In the genomic region with DNA sequence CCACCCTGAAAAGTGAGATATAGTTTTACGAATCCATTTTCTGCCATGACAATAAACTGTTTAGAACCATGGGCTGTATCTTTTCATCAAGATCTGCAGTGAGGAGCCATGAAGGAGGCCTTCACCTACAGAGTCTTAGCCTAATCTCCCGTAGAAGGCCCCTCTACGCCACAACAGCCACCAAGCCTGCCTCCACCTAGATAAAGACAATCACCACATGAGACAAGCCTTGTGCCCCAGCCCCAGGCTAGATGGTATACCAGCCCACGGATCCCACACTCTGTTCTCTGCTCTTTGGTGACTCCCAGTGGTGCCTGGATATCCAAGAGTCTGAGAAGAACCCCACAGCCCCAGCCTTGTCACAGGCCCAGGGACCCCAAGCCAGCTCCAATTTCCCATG, we compare ENCODE assay signal across 33 mouse cellular contexts. TPM values are rescaled to one million over a fixed set of nuclear protein-coding genes. Genes with fewer than 3 reads are reported as not detected.
A peak's percentile ranks its signal among the peaks of the same experiment; 100 is the strongest.
DNase-seq lines count a peak whose midpoint lies in the region; ATAC-seq lines count a peak whose summit lies in the region.
"Had no signal": no experiment of that assay in that cellular context is flagged by ENCODE, and none has a peak within 500 bp of the region (broad histone marks: within the 10 kb centered on the region; RNA-seq: fewer than 3 reads in every experiment).

No protein-coding gene starts in this region.

- H3K9ac ChIP-seq in liver, embryonic 13.5 days = no peak overlapping the region
- no peak overlapping the region for H3K9ac ChIP-seq in hindbrain, embryonic 16.5 days (ENCODE audit: low read depth, low read length)
- H3K9ac ChIP-seq in midbrain, embryonic 15.5 days = no peak overlapping the region
- H3K9ac ChIP-seq: embryonic facial prominence, embryonic 12.5 days; heart, embryonic 13.5 days; intestine, embryonic 15.5 days; midbrain, embryonic 13.5 days had no signal

- H3K9me3 ChIP-seq in liver, embryonic 13.5 days (replicated peaks) = peaks cover 9% of the 10 kb centered on the region; the same call in 1 of the 2 replicates
- peaks cover 8% of the 10 kb centered on the region; the same call in 1 of the 2 replicates for H3K9me3 ChIP-seq in hindbrain, embryonic 16.5 days (ENCODE audit: control insufficient read depth, low read length)
- H3K9me3 ChIP-seq in midbrain, embryonic 15.5 days = no peaks in the 10 kb centered on the region
- H3K9me3 ChIP-seq: intestine, embryonic 15.5 days; midbrain, embryonic 13.5 days had no signal

- DNase-seq in testis, postnatal 10 days (ENCODE audit: low spot score) = peak; percentile 35
- DNase-seq in testis, postnatal 14 days (ENCODE audit: low spot score) = no peak
- DNase-seq in liver, embryonic 13.5 days = peak; percentile 35
- DNase-seq in gastrocnemius, postnatal 10 days = no peak
- DNase-seq: cerebellum, adult 11 months; cerebellum, adult 9-10 months; cerebellum, postnatal 36 days; embryo, embryonic 11 days; gastrocnemius, postnatal 36 days; heart, postnatal 10 days; kidney, adult 8-10 months; layer of hippocampus, postnatal 36 days; lung, postnatal 36 days; thymus, postnatal 14 days had no signal

- H3K4me1 ChIP-seq in liver, embryonic 13.5 days (replicated peaks) = peaks cover 13% of the 10 kb centered on the region
- H3K4me1 ChIP-seq in hindbrain, embryonic 16.5 days (ENCODE audit: control insufficient read depth, insufficient read depth, low read depth, low read length) = no peaks in the 10 kb centered on the region
- H3K4me1 ChIP-seq in midbrain, embryonic 15.5 days = no peaks in the 10 kb centered on the region
- H3K4me1 ChIP-seq: embryonic facial prominence, embryonic 12.5 days; intestine, embryonic 15.5 days; midbrain, embryonic 13.5 days had no signal

- 0 out of 2 replicates have a peak overlapping the region, but pooled peaks have one; percentile 47 for H3K27ac ChIP-seq in liver, embryonic 13.5 days
- H3K27ac ChIP-seq in hindbrain, embryonic 16.5 days (ENCODE audit: low read depth, low read length) = no peak overlapping the region
- no peak overlapping the region for H3K27ac ChIP-seq in midbrain, embryonic 15.5 days
- H3K27ac ChIP-seq: embryonic facial prominence, embryonic 12.5 days; heart, adult 2 months; heart, embryonic 13.5 days; hindbrain, postnatal 0 days; intestine, embryonic 15.5 days; kidney, postnatal 0 days; midbrain, embryonic 13.5 days had no signal

- no peak overlapping the region for H3K4me3 ChIP-seq in liver, embryonic 13.5 days (replicated peaks)
- H3K4me3 ChIP-seq in hindbrain, embryonic 16.5 days (ENCODE audit: low read length) = no peak overlapping the region
- no peak overlapping the region for H3K4me3 ChIP-seq in midbrain, embryonic 15.5 days
- H3K4me3 ChIP-seq: embryonic facial prominence, embryonic 12.5 days; heart, adult 2 months; heart, embryonic 13.5 days; intestine, embryonic 15.5 days; megakaryocyte, embryonic 14.5 days; midbrain, embryonic 13.5 days had no signal

- H3K27me3 ChIP-seq in liver, embryonic 13.5 days = no peaks in the 10 kb centered on the region
- H3K27me3 ChIP-seq in hindbrain, embryonic 16.5 days (replicated peaks; ENCODE audit: control insufficient read depth, insufficient read depth, low read length) = no peaks in the 10 kb centered on the region
- no peaks in the 10 kb centered on the region for H3K27me3 ChIP-seq in midbrain, embryonic 15.5 days (replicated peaks)
- H3K27me3 ChIP-seq: embryonic facial prominence, embryonic 12.5 days; heart, embryonic 13.5 days; intestine, embryonic 15.5 days; midbrain, embryonic 13.5 days had no signal

- H3K36me3 ChIP-seq in liver, embryonic 13.5 days = peaks cover 44% of the 10 kb centered on the region
- no peaks in the 10 kb centered on the region for H3K36me3 ChIP-seq in hindbrain, embryonic 16.5 days (ENCODE audit: control insufficient read depth, insufficient read depth, low read length)
- H3K36me3 ChIP-seq in midbrain, embryonic 15.5 days (replicated peaks) = no peaks in the 10 kb centered on the region
- H3K36me3 ChIP-seq: midbrain, embryonic 13.5 days had no signal

- 29% methylated on average over 4 of the region's 4 CpGs for WGBS in liver, embryonic 13.5 days (ENCODE audit: insufficient replicate concordance)
- WGBS in hindbrain, embryonic 16.5 days = 93% methylated on average over 4 of the region's 4 CpGs
- WGBS in midbrain, embryonic 15.5 days = 87% methylated on average over 4 of the region's 4 CpGs

- H3K4me2 ChIP-seq in liver, embryonic 13.5 days = no peak overlapping the region
- no peak overlapping the region for H3K4me2 ChIP-seq in hindbrain, embryonic 16.5 days (ENCODE audit: low read length)
- no peak overlapping the region for H3K4me2 ChIP-seq in midbrain, embryonic 15.5 days
- H3K4me2 ChIP-seq: embryonic facial prominence, embryonic 12.5 days; heart, embryonic 13.5 days; intestine, embryonic 15.5 days; midbrain, embryonic 13.5 days had no signal

- peak; percentile 92 for ATAC-seq in liver, embryonic 13.5 days (ENCODE audit: low read depth)
- peak; percentile 95 for ATAC-seq in megakaryocyte progenitor cell, adult 5-6 weeks (replicated peaks; ENCODE audit: poor library complexity)
- ATAC-seq in hindbrain, embryonic 16.5 days = no peak
- no peak for ATAC-seq in midbrain, embryonic 15.5 days (replicated peaks)
- ATAC-seq: forebrain, embryonic 14.5 days; hindbrain, postnatal 0 days; intestine, embryonic 15.5 days; midbrain, embryonic 13.5 days had no signal

RNA-seq across cellular contexts. Expression of a gene that starts 46.4 kb away (rescaled TPM):
- 13.8 and 17.4 TPM in 2 replicates for polyA plus RNA-seq in liver, embryonic 13.5 days (2015; fragmentation: Nextera tagmentation; extraction: Ambion mirVana)
- total RNA-seq in megakaryocyte progenitor cell, adult 5-6 weeks (2015) = 1.2 and 2.6 TPM in 2 replicates
- 3.0 and 4.1 TPM in 2 replicates for total RNA-seq in megakaryocyte progenitor cell, adult 5-6 weeks (2017)
- total RNA-seq in gastrocnemius, postnatal 10 days (2021) = 100 to 1,000 TPM in 1 of 2 experiments, 10 to 100 TPM in 1; 92.0 to 114 TPM
- 6.4 and 10.1 TPM in 2 replicates for polyA plus RNA-seq in hindbrain, embryonic 16.5 days (2015; fragmentation: Nextera tagmentation; extraction: Ambion mirVana)
- 10.8 and 11.2 TPM in 2 replicates for polyA plus RNA-seq in midbrain, embryonic 15.5 days (2015; fragmentation: Nextera tagmentation; extraction: Ambion mirVana)

RNA-seq across cellular contexts. Expression of a gene that starts 52.1 kb away (rescaled TPM):
- 0.22 TPM in 1 of 2 replicates, not detected in the other for polyA plus RNA-seq in liver, embryonic 13.5 days (2015; fragmentation: Nextera tagmentation; extraction: Ambion mirVana)
- not detected in 2 replicates for total RNA-seq in megakaryocyte progenitor cell, adult 5-6 weeks (2015)
- total RNA-seq in megakaryocyte progenitor cell, adult 5-6 weeks (2017) = not detected in 2 replicates
- under 1 TPM; 0.59 to 0.72 TPM for total RNA-seq in gastrocnemius, postnatal 10 days (2021)
- 0.18 TPM in 1 of 2 replicates, not detected in the other for polyA plus RNA-seq in hindbrain, embryonic 16.5 days (2015; fragmentation: Nextera tagmentation; extraction: Ambion mirVana)
- polyA plus RNA-seq in midbrain, embryonic 15.5 days (2015; fragmentation: Nextera tagmentation; extraction: Ambion mirVana) = 0.13 TPM in 1 of 2 replicates, not detected in the other
- total RNA-seq: adrenal gland, adult 18-20 months; monocyte, adult 5-6 weeks had no signal
- polyA plus RNA-seq: forebrain, embryonic 14.5 days; large intestine, adult 2 months; midbrain, embryonic 13.5 days had no signal

RNA-seq across cellular contexts. Expression of a gene that starts 59.9 kb away (rescaled TPM):
- not detected in 2 replicates for polyA plus RNA-seq in liver, embryonic 13.5 days (2015; fragmentation: Nextera tagmentation; extraction: Ambion mirVana)
- total RNA-seq in megakaryocyte progenitor cell, adult 5-6 weeks (2015) = not detected in 2 replicates
- total RNA-seq in megakaryocyte progenitor cell, adult 5-6 weeks (2017) = not detected in 2 replicates
- total RNA-seq in gastrocnemius, postnatal 10 days (2021) = 1 to 10 TPM; 1.8 to 2.3 TPM
- not detected in 2 replicates for polyA plus RNA-seq in hindbrain, embryonic 16.5 days (2015; fragmentation: Nextera tagmentation; extraction: Ambion mirVana)
- polyA plus RNA-seq in midbrain, embryonic 15.5 days (2015; fragmentation: Nextera tagmentation; extraction: Ambion mirVana) = not detected in 2 replicates
- total RNA-seq: hindbrain, postnatal 0 days; layer of hippocampus, postnatal 36 days; monocyte, adult 5-6 weeks had no signal
- polyA plus RNA-seq: forebrain, embryonic 14.5 days; heart, embryonic 13.5 days; hindbrain, embryonic 11.5 days; hindbrain, postnatal 0 days; intestine, embryonic 15.5 days; kidney, postnatal 0 days; limb, embryonic 11.5 days; lung, embryonic 16.5 days; midbrain, embryonic 13.5 days; neural tube, embryonic 14.5 days had no signal

Comparison
In these comparisons a context has a peak if more than half of its experiments do, and no peak if none do; other contexts are left out.
1. DNase-seq: peak in testis, postnatal 10 days (single experiment) and liver, embryonic 13.5 days (single experiment); none in testis, postnatal 14 days (single experiment) and gastrocnemius, postnatal 10 days (single experiment).
2. ATAC-seq: peak in liver, embryonic 13.5 days (single experiment) and megakaryocyte progenitor cell, adult 5-6 weeks (single experiment); none in hindbrain, embryonic 16.5 days (single experiment) and midbrain, embryonic 15.5 days (single experiment).